Mouse (Mus musculus) adrenal gland, adult 2 months (tissue): ENCODE measurements at regions not wholly inside any gene's neighbourhood (a gene's known extent, or its start where the extent isn't known, plus 50 kb on each side); places are given as distances from the start of the nearest gene placed in this dataset.

Source experiments
- DNase-seq: peaks from one replicate; pipeline ENCODE4 v3.0.0; 2021

DNA sequence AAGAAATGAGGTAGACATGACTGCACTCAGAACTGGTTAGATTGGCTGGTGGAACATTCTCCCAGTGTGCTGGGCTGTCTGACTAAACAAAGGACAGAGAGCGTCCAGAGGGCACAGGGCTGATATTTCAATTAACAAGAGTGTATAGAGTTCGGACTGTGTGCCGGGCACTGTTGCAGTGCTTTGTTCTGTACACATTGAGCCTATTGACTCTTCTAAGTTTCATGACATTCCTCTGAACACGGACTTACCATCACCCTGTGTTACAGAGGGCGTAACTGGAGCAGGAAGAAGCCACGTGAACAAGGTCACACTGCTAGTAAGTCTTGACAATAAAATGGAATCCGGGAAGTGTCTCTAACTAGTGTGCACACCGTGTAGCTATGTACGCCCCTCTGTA lies 92.1 kb upstream of the Barx2 start:
- DNase-seq = no peak

DNA sequence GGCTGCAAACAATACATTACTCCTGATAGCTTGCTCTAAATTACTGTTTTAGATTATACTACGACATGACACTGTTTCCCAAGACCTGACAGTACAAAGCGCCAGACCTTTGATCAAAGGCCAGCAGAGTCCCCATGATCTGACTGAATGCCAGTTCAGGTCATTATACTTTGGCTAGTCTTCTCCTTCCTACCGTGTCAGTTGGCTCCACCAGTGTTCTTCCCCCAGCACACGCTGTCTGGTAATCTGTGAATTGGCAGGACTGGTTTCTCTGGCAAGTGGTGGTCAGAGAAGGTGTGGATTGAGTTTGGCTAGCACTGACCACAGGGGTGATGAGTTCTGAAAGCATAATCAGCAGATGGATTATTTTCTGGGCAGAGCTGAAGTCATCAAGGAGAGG lies 93.1 kb upstream of the Barx2 start:
- no peak for DNase-seq

DNA sequence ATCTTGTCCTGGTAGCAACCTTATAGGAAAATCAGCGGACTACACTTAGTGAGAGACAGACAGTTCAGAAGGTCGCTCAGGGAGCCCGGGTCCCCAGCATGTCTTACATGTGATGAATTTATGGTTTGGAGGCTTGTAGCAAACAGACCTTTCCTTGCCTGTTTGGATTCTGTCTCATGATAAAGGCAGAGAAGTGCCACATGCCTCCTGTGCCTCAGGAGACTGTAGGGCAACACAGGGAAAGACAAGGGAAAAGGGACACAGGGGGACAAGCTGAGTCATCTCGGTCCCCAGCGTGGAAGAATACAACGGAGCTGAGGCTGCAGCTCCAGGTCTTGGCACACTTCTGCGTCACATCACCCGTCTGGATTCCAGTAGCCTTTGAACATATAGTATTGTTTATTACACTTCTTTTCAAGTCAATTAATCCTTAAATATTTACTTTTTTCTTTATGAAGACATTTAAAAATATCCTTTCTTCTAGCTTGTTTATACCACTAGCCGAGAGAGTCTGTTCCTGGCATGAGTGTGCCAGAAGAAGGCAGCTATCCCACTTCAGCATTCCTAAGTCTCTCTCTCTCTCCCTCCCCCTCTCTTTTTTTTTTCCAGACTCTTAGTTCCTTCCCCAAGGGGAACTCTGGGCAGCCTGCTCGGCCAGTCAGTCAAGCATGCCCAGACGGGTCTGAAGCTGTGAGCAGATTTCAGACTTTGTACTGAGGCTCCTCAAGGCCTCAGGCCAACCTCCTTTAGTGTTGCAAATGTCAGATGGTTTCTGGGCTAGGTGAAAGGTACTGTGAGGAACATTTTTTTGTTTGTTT lies 97.9 kb upstream of the Barx2 start:
- no peak for DNase-seq

DNA sequence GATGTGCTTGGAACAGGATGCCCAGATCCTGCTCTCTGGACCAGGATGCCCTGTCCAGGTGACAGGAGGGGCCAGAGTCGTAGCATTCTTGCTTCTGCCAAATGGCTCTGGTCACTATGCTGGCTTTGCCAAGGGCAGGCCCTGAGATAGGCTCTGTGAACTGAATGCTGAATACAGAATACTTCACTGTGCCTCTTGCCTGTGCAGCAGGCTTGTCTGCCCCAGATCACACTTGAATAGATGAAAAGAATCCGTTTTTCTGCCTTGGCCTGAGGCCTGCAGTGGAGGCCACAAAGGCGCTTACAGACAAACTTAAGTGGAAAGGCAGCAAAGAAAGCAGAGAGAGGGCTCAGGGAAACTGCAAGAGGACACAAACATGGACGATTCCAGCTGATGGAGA lies 99.7 kb upstream of the Arhgap32 start:
- DNase-seq = no peak

DNA sequence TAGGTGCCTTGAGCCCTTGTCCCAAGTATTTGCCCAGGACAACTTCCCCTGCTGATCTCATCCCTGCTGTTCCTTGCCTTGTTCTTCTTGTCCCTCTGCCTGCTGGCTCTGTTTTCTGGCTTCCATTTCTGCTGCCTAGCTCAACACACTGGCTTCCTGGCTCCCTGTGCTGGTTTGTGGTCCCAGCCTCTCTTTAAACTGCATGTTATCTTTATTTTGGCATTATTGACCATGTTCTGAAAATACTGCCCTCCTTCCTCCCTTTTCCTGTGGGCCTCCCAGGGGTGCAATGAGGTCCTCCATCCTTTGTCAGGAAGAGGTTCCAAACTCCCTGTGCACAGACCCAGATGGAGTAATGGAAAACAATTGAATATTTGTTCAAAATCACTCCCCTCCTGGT lies 97.9 kb upstream of the Arhgap32 start:
- no peak for DNase-seq

DNA sequence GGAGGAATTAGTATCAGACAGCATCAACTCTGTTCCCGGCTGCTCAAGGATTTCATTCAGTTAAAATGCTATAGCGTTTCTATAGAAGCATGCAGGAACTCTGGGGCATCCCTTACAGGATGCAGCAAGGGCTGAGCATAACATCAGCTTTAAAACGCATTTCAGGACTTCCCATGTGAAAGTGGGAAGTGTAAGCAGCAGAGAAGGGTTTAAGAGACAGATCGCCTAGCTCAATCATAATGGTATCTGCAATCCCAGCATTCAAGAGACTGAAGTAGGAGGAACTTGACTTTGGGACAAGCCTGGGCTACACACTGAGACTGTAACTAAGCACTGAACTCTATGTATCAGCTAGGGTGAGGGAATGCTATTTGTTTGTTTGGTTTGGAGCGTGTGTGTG lies 96.2 kb upstream of the Arhgap32 start:
- no peak for DNase-seq

DNA sequence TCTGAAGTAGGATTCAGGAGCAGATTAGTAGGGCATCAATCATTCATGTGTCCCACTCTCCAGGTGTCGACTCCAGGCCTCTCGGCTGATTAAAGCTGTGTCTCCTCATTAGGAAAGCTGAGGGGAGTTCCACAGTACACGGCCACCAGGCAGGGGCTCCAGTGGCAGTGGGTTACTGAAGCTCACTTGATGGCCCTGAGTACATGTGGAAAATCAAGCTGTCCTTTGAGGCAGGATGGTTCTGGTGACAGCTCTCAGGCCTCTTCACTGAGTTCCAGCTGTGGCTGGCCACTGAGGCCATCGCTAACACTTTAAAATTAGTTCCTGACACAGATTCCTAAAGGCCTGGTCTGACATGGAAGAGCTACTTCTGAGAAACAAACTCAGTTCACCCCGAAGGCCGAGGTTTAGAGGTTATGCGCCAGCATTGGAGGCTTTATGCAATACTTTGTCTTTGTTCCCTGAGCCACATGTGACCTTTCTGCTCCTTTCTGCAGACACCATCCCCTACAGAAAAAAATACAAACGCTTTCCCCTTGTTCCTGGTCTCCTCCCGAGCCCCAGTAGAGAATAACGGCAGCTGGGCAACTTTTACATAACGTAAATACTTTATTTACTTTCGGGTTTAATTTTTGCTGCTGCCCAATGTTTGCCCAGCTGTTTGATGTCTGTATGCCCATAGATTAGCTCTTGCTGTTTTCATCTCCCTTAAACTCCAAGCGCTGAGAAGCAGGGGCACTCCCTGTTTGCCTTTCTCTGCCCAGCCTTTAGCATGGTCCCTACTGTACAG lies 94.8 kb upstream of the Arhgap32 start:
- DNase-seq = peak; percentile 61

DNA sequence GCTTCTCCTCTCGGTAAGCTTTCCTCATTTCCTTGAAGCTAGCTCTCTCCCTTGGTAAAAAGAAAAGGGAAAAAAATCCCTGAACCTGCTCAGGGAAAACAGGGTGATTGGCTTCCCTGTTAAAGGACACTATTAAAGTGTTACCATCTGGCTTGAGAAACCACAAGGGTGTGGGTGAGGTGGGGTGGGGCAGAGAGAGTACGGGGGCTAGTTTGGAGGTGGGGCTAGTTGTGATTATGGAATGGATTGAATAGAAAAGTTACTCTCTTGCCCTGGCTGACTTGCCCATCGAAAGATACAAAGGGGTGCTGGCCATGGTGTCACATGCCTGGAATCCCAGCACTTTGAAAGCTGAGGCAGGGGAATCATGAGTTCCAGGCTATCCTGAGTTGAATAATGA lies 94.2 kb upstream of the Arhgap32 start:
- DNase-seq = no peak

DNA sequence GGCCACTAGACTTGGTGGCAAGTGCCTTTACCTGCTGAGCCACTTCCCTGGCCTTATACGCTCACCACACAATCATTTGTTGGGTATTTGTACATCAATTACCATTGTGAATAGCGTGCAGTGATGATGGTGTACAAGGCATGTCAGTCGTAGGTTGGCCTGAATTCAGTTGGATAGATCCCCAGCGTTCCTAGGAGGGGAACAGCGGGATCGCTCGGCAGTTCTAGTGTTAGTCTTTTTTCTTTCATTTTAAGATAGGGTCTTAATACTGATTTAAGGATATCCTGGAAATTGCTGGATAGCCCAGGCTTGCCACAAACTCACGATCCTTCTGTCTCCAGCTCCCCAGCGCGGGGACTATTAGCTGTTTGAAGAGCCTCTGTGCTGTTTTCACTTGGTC lies 92.9 kb upstream of the Arhgap32 start:
- no peak for DNase-seq

DNA sequence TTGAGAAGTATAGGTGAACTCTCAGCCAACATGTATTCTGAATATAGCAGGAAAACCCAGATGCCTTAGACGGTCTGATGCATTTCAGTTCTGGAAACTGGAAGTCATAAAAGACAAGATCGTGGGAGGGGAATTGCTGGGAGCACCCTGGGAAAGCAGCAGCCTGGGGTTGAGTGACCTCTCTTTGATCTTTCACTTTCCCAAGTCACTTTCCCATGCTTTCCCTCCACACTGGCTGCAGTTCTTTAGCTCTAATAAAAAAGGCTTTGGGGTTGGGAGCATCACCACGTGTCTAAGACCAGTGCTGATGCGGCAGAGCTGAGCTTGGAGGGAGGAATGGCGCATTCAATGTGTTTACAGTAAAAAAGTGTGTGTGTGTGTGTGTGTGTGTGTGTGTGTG lies 91.2 kb upstream of the Arhgap32 start:
- no peak for DNase-seq

DNA sequence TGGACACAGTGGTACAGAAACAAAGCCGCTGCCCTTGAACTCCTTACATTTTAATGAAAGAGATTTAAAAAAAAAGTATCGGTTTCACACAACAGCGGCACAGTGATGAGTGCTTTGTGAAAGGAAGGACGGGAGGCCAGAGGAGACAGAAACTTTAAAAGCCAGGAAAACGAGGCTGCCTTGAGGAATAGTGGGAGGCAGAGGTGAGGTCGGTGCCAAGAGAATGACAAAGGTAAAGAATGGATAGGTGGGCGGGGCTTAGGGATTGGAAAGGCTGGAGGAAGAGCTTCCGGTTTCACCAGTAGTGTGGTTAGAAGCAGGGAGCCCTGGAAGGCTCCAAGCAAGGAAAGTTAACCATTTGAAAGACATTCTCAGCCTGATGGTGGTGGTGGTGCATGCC lies 88.0 kb upstream of the Arhgap32 start:
- DNase-seq = peak; percentile 71

DNA sequence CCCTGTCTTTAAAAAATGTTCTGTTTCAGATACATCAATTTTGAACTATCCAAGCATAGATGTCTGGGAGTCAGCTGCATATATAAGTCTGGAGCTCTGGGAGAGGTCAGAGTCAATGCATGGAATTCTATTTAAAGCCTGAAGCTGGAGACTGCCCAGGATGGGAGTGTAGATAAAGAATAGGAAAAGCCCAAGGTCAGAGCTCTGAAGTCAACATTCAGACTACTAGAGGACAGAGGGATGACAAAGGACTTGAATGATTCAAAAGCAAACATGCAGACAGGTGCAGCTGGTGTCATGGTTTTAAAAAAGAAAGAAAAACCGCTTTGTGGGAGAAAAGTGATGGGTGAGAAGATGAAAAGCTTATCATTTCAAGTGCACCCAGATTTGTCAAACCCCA lies 86.9 kb upstream of the Arhgap32 start:
- no peak for DNase-seq

DNA sequence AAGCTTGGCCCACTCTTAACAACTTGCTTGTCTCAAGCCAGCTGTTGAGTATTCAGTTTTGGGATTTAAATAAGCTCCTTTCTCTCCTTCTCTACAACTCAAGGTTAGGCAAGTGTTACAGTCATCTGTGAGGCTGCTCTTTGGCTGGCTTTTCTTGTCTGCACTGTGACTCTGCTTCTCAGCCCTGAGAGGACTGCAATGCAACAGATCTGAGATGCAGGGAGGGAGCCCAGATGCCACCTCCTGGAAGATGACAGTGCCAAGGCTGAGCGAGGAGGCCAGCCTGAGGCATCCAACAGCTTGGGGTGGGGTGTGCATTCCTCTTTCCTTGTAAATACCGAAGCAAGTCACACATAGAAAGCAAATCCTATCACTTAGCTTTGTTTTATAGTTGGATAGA lies 86.2 kb upstream of the Arhgap32 start:
- DNase-seq = peak; percentile 71

DNA sequence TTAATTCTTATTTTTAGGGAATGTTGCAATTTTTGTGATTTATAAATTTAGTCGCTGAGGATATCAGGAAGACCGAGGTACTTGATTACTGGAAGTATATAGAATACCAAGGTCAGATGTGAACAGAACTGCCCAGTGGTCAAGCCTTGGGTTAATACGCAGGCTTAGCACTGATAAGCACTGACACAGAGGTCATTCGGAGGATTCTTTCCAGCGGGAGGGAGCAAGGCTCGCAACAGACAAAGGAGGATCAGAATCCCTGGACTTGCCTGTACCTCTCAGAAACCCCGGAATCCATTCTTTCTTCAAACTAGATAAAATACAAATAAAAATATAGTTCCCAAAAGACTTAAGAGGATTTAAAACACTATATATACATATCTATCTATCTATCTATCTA lies 85.7 kb upstream of the Arhgap32 start:
- DNase-seq = no peak

DNA sequence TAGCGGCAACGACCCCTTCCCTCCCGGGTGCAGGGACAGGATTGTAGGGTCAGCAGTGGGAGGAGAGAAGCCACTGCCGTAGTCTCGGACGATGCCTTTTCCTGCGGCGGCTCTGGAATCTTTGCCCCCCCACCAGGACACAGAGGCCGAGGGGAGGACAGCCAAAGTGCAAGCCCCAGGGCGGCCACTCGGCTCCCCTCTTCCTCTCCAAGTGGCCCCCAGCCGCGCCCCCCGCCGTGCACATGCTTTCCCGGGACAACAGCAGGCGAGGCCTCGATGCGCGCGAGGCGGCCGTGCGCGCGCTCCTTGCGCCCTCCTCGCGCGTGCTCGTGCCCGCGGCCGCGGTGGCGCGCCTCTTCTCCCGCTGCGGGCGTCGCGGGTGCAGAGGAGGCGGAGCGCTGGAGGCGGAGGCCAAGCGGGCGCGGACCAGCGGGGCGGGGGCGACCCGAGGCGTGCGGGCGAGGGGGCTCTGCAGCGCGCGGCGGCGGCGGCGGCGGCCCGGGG lies 83.9 kb upstream of the Arhgap32 start:
- DNase-seq = peak; percentile 94

DNA sequence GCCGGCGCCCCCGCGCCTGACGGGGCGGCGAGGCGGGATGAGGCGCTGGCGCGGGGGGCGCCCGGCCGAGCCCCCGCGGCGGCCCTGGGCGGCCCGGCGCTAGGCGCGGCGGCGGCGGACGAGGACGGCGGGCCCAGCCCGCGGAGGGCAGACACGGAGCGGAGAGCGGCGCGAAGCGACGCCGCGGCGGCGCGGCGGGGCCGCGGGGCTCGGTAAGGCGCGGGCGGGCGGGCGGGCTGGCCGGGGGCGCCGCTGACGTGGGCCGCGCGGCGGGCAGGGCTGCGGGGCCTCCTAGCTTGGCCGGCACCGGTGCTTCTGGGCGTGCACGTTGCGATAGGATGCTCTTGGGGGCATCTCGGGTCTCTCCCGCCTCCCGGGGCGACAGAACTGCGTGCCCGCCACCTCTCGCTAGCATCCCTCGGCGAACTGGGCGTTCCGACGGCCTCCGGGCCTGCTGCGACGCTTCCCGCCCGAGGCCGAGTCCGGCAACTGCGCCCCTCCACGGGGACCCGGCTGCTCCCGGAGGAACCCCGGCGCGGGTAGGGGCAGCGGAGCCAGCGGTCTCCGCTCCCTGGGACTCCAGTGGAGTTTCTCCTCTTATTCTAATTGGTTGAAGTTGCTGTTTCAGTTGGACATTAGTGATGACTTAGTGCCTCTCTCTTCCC lies 83.3 kb upstream of the Arhgap32 start:
- DNase-seq = peak; percentile 76

DNA sequence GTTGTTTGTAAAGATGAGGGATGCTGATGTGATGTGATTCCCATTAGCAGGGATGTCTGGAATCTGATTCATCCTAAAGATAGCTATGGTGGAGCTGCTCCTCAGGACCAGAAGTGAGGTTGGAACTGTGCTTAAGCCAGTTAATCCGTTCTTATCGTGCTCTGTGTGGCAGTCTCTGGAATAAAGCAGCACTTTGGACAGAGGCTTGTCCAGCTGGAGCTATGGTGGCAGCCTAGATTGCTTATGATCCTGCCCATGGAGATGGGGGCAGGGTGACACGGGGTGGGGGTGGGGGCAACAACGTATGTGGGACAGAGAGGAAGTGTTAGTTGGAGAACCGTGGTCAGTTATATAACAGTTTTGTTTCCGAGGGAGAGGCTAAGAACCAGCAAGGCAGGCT lies 82.0 kb upstream of the Arhgap32 start:
- DNase-seq = no peak

DNA sequence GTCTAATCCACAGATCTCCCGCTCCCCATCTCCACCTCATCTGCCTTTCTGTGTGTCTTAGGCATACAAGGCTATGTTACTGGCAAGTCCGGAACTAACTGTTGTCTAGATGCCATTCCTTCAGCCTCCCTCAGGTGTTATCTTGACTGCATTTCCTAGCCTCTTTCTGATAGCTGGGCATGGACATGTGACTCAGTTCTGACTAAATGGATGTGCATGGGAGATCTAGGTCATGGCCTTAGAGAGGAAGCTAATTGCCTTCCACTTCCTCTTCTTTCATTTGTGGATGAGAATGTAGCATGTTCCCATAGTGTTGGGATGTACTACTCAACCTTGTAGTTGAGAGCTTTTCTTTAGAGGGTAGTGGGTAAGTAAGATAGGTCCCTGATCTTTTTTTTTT lies 75.9 kb upstream of the Arhgap32 start:
- no peak for DNase-seq

DNA sequence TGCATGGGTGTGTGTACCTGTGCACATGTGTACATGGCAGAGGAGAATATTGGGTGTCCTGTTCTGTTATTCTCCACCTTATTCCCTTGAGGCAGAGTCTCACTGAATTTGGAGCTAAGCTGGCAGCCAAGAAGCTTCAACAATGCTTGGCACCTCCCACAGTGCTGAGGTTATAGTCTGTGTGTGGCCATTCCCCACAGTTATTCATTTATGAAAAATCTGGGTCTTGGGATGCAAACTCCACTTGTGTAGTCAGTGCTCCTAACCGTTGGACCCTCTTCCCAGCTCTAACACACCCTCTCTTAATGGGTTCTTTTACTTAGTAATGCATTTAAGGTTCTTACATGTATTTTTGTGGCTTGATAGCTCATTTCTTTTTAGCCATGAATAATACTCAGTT lies 72.6 kb upstream of the Arhgap32 start:
- DNase-seq = no peak

DNA sequence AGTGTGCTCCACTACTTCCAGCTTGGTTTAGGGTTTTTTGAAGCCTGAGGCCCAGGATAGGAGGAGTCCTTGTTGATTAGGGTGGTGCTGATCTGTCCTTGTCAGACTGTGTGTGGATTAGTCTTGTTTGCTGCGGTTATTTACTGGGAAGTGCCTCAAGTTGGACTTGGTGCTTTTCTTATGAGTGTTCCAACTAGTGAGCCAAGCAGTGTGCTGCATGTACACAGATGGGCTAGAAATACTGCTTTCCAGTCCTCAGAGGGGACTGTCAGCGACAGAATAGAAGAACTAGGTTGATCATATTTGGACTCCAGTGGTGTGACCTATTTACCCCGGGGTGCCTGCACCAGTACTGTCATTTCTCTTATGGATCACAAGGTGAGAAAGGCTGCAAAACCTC lies 69.1 kb upstream of the Arhgap32 start:
- DNase-seq = no peak

DNA sequence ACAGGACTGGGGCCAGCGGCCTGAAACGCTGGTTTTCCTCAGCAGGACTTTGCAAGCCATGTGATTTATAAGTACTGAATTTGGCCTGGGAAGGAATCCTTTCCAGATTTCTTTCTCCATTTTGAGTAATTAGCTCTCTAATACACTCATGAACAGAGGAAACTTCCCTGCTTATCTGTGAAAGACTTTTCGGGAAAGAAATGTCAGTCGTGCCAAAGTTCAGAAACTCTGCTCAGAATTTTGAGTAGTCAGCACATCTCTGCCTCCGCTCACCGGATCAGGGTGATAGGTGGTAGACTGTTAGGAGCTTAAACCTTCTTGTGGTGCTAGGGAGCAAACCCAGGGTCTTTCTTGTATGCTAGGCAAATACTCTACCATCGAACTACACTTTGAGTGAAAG lies 67.0 kb upstream of the Arhgap32 start:
- DNase-seq = no peak

DNA sequence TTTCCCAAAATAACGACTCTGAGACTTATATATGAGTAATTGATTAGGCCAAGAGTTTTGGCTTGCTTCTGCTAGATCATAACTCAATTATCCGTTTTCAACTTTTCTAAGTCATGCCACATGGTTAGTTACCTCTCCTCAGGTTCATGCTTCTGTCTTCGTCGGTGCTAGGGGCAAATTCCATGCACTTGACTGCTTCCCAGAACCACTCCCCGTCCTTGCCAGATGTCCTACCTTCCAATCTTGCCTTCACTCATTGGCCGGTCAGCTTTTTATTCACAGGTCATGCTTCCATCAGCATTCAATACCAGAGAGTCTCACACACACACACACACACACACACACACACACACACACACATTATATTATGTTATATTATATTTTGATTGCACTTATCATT lies 66.4 kb upstream of the Arhgap32 start:
- DNase-seq = no peak
